Mouse (Mus musculus): ENCODE data around the gene Gzmd. TPM values are rescaled to one million over a fixed set of nuclear protein-coding genes. Genes with fewer than 3 reads are reported as not detected.

The Gzmd gene
- total and polyA plus RNA-seq, 3 experiments = not detected

DNA sequence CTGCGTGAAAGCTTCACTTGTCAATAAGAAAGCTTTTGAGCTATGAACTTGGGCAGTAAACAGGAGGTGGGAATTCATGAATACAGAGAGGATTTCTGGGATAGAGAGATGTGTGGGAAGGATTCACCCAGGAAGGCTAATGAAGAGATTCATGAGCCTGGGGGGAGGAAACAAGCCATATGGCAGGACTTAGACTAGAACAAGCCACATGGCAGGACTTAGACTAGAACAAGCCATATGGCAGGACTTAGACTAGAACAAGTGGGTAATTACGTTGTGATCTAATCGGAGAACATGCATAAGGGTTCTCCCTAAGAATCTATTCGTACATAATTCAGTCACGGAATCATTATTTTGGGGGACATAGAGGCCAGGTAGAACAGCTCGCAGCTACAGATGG, 41.0 kb upstream of the Gzmd start:
- Histone ChIP-seq H3K4me3 (ENCODE audit: control insufficient read depth in 1 of 2, insufficient read depth in 1 of 2, low read depth in 2 of 2, low read length in 2 of 2) (no peak overlapping the region), H3K9ac (ENCODE audit: control insufficient read depth, low read depth, low read length, poor library complexity, severe bottlenecking) (no peak overlapping the region), H3K4me1 (ENCODE audit: control insufficient read depth in 1 of 2, insufficient read depth in 2 of 2, low read length in 2 of 2) (no peaks in the 10 kb centered on the region), H3K27ac (ENCODE audit: control insufficient read depth, low read depth, low read length) (no peak overlapping the region), H3K36me3 (ENCODE audit: control insufficient read depth in 1 of 2, insufficient read depth in 2 of 2, low read length in 2 of 2) (no peaks in the 10 kb centered on the region), H3K79me2 (ENCODE audit: control insufficient read depth, insufficient read depth, low read length, poor library complexity) (no peaks in the 10 kb centered on the region), H3K27me3 (ENCODE audit: control insufficient read depth in 1 of 2, insufficient read depth in 2 of 2, low read length in 2 of 2) (peaks cover 5 to 21% of the 10 kb centered on the region in 2 experiments), H3K9me3 (replicated peaks; ENCODE audit: insufficient read depth, low read length) (no peaks in the 10 kb centered on the region)
- DNase-seq (ENCODE audit: low read depth, low spot score) = no peak
- no peak for TF ChIP-seq KAT2A (conservative IDR thresholded peaks at IDR 0.05; ENCODE audit: low read depth, low read length)

DNA sequence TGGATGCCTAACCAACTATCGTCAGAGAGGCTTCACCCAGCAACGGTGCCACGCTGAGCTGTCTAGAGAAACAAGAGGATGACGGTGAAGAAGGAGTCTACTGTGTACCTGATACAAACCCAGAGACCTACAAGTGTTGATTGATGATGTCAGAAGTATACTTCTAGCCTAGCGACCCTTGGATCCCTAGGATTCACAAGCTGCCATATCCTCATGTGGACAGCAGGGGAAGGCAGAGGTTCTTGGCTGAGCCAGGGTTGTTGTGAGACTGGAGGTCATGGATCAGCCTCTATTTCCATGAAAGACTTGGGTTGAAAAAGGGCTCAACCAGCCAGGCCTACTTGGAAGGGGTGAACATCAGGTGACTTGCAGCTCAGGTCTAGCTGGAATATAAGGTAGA, 40.3 kb upstream of the Gzmd start:
- H3K27me3 ChIP-seq (ENCODE audit: control insufficient read depth in 1 of 2, insufficient read depth in 2 of 2, low read length in 2 of 2) = peaks cover 5 to 21% of the 10 kb centered on the region in 2 experiments
- peak; percentile 39 for DNase-seq (ENCODE audit: low read depth, low spot score)
- H3K79me2 ChIP-seq (ENCODE audit: control insufficient read depth, insufficient read depth, low read length, poor library complexity) = no peaks in the 10 kb centered on the region
- H3K4me3 ChIP-seq (ENCODE audit: control insufficient read depth in 1 of 2, insufficient read depth in 1 of 2, low read depth in 2 of 2, low read length in 2 of 2) = no peak overlapping the region
- no peaks in the 10 kb centered on the region for H3K9me3 ChIP-seq (replicated peaks; ENCODE audit: insufficient read depth, low read length)
- H3K27ac ChIP-seq (ENCODE audit: control insufficient read depth, low read depth, low read length) = no peak overlapping the region
- no peaks in the 10 kb centered on the region for H3K36me3 ChIP-seq (ENCODE audit: control insufficient read depth in 1 of 2, insufficient read depth in 2 of 2, low read length in 2 of 2)
- H3K9ac ChIP-seq (ENCODE audit: control insufficient read depth, low read depth, low read length, poor library complexity, severe bottlenecking) = no peak overlapping the region
- TF ChIP-seq SMC3 (IDR thresholded peaks at IDR 0.05; ENCODE audit: low read depth, low read length) = peak; percentile 39
- TF ChIP-seq RAD21 (IDR thresholded peaks at IDR 0.05; ENCODE audit: low read depth, low read length) = peak; percentile 35
- peak; percentile 34 to 58 (median 53); a peak in 5 of 6 replicates for TF ChIP-seq CTCF (IDR thresholded peaks at IDR 0.05 in 2 of 3, conservative IDR thresholded peaks at IDR 0.05 in 1 of 3; ENCODE audit: control insufficient read depth in 1 of 3, insufficient read depth in 1 of 3, low read depth in 2 of 3, low read length in 3 of 3, poor library complexity in 1 of 3, severe bottlenecking in 1 of 3)
- TF ChIP-seq MAX (IDR thresholded peaks at IDR 0.05; ENCODE audit: low read length) = no peak
- no peaks in the 10 kb centered on the region for H3K4me1 ChIP-seq (ENCODE audit: control insufficient read depth in 1 of 2, insufficient read depth in 2 of 2, low read length in 2 of 2)

DNA sequence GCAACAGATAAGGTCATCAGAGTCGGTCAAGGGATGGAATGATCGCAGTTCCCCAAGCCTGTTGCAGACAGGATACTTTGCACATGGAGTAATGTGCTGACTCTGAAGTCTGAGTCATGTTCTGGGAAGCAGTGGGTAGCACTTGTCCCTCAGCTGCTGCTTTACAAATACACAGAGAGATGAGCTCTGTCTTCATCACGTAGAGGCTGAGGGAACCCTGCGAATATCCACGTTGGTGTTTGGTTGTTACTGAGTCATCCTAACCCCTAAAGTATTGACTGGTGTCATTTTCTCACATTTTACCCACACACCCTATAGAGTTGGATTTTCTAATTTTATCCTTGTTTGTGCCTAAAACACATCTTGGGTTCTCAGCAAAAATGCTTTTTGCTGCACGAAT, 35.6 kb upstream of the Gzmd start:
- no peaks in the 10 kb centered on the region for H3K36me3 ChIP-seq (ENCODE audit: control insufficient read depth in 1 of 2, insufficient read depth in 2 of 2, low read length in 2 of 2)
- H3K4me1 ChIP-seq (ENCODE audit: control insufficient read depth in 1 of 2, insufficient read depth in 2 of 2, low read length in 2 of 2) = no peaks in the 10 kb centered on the region
- no peak overlapping the region for H3K4me3 ChIP-seq (ENCODE audit: control insufficient read depth in 1 of 2, insufficient read depth in 1 of 2, low read depth in 2 of 2, low read length in 2 of 2)
- no peak overlapping the region for H3K9ac ChIP-seq (ENCODE audit: control insufficient read depth, low read depth, low read length, poor library complexity, severe bottlenecking)
- no peaks in the 10 kb centered on the region for H3K79me2 ChIP-seq (ENCODE audit: control insufficient read depth, insufficient read depth, low read length, poor library complexity)
- no peak overlapping the region for H3K27ac ChIP-seq (ENCODE audit: control insufficient read depth, low read depth, low read length)
- no peak for DNase-seq (ENCODE audit: low read depth, low spot score)
- peaks cover 0 to 5% of the 10 kb centered on the region in 2 experiments; a peak in 3 of 4 replicates for H3K27me3 ChIP-seq (ENCODE audit: control insufficient read depth in 1 of 2, insufficient read depth in 2 of 2, low read length in 2 of 2)
- TF ChIP-seq POLR2AphosphoS2 (IDR thresholded peaks at IDR 0.05; ENCODE audit: low read length) (no peak), USF2 (IDR thresholded peaks at IDR 0.05; ENCODE audit: borderline replicate concordance in 1 of 2, insufficient read depth in 1 of 2, low read depth in 1 of 2, low read length in 2 of 2) (no peak), JUND (IDR thresholded peaks at IDR 0.05; ENCODE audit: low read depth, low read length) (no peak), MYB (IDR thresholded peaks at IDR 0.05; ENCODE audit: low read depth, low read length) (no peak), KAT2A (conservative IDR thresholded peaks at IDR 0.05; ENCODE audit: low read depth, low read length) (no peak), ELF1 (IDR thresholded peaks at IDR 0.05; ENCODE audit: low read depth, low read length) (no peak), NRF1 (IDR thresholded peaks at IDR 0.05; ENCODE audit: insufficient read depth, low read depth, low read length, poor library complexity, severe bottlenecking) (no peak), RAD21 (IDR thresholded peaks at IDR 0.05; ENCODE audit: low read depth, low read length) (no peak), TBP (IDR thresholded peaks at IDR 0.05; ENCODE audit: low read depth, low read length) (no peak), MAX (IDR thresholded peaks at IDR 0.05; ENCODE audit: low read length) (no peak), SIN3A (IDR thresholded peaks at IDR 0.05; ENCODE audit: low read length) (no peak)
- no peaks in the 10 kb centered on the region for H3K9me3 ChIP-seq (replicated peaks; ENCODE audit: insufficient read depth, low read length)

Data from MEL (cell line).